Mouse (Mus musculus): ENCODE measurements around the gene Dennd1a. TPM values are rescaled to one million over a fixed set of nuclear protein-coding genes. Genes with fewer than 3 reads are reported as not detected.

Dennd1a gene
- polyA plus RNA-seq, 1 experiment from 2014 or later = 30.3 TPM

- ChIA-PET CTCF (interaction anchor here (1.3 to 1.7 kb wide), 3 partner anchors 10 to 48 kb away, joined by 3 to 7 read pairs (median 6); no protein-coding TSS in a partner anchor), POLR2A (no interaction called here)
- no peak for DNase-seq (ENCODE audit: low read depth, low spot score)
- no peak for ATAC-seq
- H3K27me3 ChIP-seq = no peaks in the 10 kb centered on the region
- TF ChIP-seq CTCF (IDR thresholded peaks at IDR 0.05) = no peak
- in situ Hi-C loops (cut with MboI; ENCODE audit: low pct_unique_long_range_greater_than_20kb) = no loop called here
Observed at GRCm38 (mm10) chr2:37758343-37759015, 528.7 kb downstream of the Dennd1a start.

GRCm38 (mm10) chr2:37757784-37758183 lies 529.4 kb downstream of the Dennd1a start:
- TF ChIP-seq CTCF (IDR thresholded peaks at IDR 0.05) = no peak
- in situ Hi-C loops (cut with MboI; ENCODE audit: low pct_unique_long_range_greater_than_20kb) = no loop called here
- DNase-seq (ENCODE audit: low read depth, low spot score) (no peak), ATAC-seq (no peak)
- ChIA-PET CTCF (interaction anchor here (1.3 to 1.7 kb wide), 3 partner anchors 10 to 48 kb away, joined by 3 to 7 read pairs (median 6); no protein-coding TSS in a partner anchor), POLR2A (no interaction called here)
- no peaks in the 10 kb centered on the region for H3K27me3 ChIP-seq

DNA sequence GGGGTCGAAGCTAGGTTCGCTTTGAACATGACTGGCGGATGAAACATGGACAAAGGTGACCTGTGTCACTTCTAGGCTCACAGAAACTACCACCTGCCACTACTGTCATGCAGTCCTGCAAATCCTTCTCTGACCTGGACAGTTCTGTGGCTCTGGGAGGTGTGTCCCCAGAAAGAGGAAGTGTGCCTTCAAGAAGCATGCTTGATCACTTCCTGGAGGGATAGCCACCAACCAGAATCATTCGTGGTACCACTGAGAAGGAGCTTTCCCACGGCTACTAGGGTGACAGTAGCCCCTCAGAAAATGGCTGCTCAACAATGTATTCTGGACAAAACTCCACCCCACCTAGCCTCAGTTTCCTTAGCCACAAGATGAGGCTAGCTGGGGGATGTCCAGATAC lies 530.2 kb downstream of the Dennd1a start:
- no peaks in the 10 kb centered on the region for H3K27me3 ChIP-seq
- no peak for TF ChIP-seq CTCF (IDR thresholded peaks at IDR 0.05)
- ChIA-PET POLR2A (interaction anchor here (1.4 kb wide), 1 partner anchor 9 kb away, joined by 3 read pairs; no protein-coding TSS in a partner anchor), CTCF (interaction anchor here (1.3 kb wide), 1 partner anchor 49 kb away, joined by 3 read pairs; no protein-coding TSS in a partner anchor)
- ATAC-seq (no peak), DNase-seq (ENCODE audit: low read depth, low spot score) (no peak)
- in situ Hi-C loops (cut with MboI; ENCODE audit: low pct_unique_long_range_greater_than_20kb) = no loop called here

DNA sequence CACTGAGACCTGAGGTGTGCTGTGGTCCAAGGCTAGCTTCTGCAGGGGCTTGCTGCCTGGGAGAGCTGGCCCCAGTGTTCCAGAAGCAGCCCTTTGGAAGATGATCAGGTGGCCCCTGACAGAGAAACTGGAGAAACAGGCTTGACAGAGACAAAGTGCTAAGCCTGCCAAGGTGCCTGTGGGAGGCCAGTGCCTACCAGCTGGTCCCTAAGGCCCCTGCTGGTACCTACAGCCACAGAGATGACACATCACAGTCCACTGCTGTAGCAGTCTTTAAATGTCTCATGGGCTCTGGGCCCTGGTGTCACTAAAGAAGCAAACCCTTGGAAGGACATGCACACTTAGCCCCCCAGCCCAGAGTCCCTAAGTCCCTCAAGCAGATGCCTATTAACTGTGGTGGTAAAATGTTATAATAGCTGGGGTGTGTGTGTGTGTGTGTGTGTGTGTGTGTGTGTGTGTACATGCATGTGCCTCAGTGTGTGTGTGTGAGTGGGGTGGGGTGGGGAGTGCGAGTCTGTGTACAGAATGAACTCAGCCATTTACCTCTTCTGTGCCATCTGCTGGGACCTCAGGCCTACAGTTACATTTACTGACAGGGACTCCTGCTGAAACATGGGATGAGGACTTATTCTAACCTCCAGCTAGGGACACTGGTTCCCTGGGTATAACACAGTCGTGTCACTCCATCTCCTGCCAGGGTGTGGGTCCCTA lies 530.8 kb downstream of the Dennd1a start:
- no peak for TF ChIP-seq CTCF (IDR thresholded peaks at IDR 0.05)
- ATAC-seq = no peak
- CTCF ChIA-PET = no interaction called here

GRCm38 (mm10) chr2:37751114-37751513 lies 536.1 kb downstream of the Dennd1a start:
- TF ChIP-seq CTCF (IDR thresholded peaks at IDR 0.05) = no peak
- CTCF ChIA-PET = interaction anchor here (1.0 kb wide), 1 partner anchor 170 kb away, joined by 3 read pairs; no protein-coding TSS in a partner anchor
- no peak for ATAC-seq
- no peak for DNase-seq (ENCODE audit: low read depth, low spot score)
- POLR2A ChIA-PET = no interaction called here
- in situ Hi-C loops (cut with MboI; ENCODE audit: low pct_unique_long_range_greater_than_20kb) = no loop called here
- H3K27me3 ChIP-seq = no peaks in the 10 kb centered on the region

More for the DNA sequence above, 530.8 kb downstream of the Dennd1a start:
- in situ Hi-C loops (cut with MboI; ENCODE audit: low pct_unique_long_range_greater_than_20kb) = no loop called here
- POLR2A ChIA-PET = interaction anchor here (1.4 kb wide), 1 partner anchor 9 kb away, joined by 3 read pairs; no protein-coding TSS in a partner anchor
- H3K27me3 ChIP-seq = no peaks in the 10 kb centered on the region
- DNase-seq (ENCODE audit: low read depth, low spot score) = no peak

DNA sequence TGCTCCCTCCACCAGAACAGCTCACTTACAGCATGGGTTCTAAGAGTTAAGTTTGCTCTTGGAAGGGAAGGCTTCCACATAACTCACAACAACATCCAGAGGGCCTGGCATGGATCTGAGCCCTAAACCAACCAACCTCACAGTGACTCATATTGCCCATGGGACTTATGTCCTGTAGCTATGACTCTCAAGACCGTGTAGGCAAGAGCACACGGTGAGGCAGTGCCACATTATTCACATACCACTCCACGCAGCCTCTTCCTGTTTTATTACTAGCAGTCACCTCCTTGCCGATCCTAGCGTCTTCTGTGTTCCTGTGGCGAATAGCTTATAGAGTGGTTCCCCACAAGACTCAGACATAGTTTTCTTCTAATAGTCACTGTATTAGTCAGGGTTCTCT lies 537.9 kb downstream of the Dennd1a start:
- in situ Hi-C loops (cut with MboI; ENCODE audit: low pct_unique_long_range_greater_than_20kb) = loop anchor here (5.0 kb wide), 1 partner anchor 42 kb away; no protein-coding TSS in a partner anchor
- no peak for DNase-seq (ENCODE audit: low read depth, low spot score)

More for the DNA sequence above, 537.9 kb downstream of the Dennd1a start:
- POLR2A ChIA-PET = no interaction called here
- CTCF ChIA-PET = interaction anchor here (1.3 to 1.9 kb wide), 2 partner anchors 22 to 37 kb away, joined by 3 to 4 read pairs; no protein-coding TSS in a partner anchor
- no peak for TF ChIP-seq CTCF (IDR thresholded peaks at IDR 0.05)
- H3K27me3 ChIP-seq = no peaks in the 10 kb centered on the region
- ATAC-seq = peak; percentile 65

Other genes starting within 250 kb of the Dennd1a start
- 4.3 TPM for gene Lhx2, start 51.9 kb upstream of the Dennd1a start, polyA plus RNA-seq (2021)
- 157 TPM for gene Nek6, start 224.3 kb upstream of the Dennd1a start, polyA plus RNA-seq (2021)

Data from Patski (cell line).